Mouse (Mus musculus): ENCODE measurements around the gene Tpmt.

DNA sequence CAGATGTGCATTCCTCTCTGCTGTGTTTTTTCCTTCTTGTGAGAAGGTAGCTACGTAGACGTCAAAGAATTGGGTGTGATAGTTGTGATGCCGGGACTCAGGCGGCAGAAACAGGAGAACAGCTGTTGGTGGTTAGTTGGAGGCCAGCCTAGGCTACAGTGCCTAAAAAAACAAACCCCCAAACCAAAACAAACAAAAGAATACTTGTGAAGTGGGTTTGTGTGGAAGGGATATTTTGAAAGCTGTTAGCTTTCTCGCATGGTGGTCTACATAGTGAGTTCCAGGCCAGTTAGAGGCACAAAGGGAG is 29.4 kb downstream of the Tpmt start:
- TF ChIP-seq TCF12 (IDR thresholded peaks at IDR 0.05; ENCODE audit: insufficient read depth, poor library complexity, severe bottlenecking) (no peak), TCF3 (IDR thresholded peaks at IDR 0.05; ENCODE audit: insufficient read length, low read depth) (no peak), MYOG (IDR thresholded peaks at IDR 0.05; ENCODE audit: control insufficient read depth in 1 of 3, insufficient read depth in 1 of 3, insufficient read length in 2 of 3, low read depth in 2 of 3) (peak in 2 of 3 experiments; percentile 10 to 15), POLR2A (IDR thresholded peaks at IDR 0.05; ENCODE audit: insufficient read length, low read depth) (no peak), POLR2AphosphoS2 (IDR thresholded peaks at IDR 0.05; ENCODE audit: insufficient read length, low read depth) (no peak), REST (IDR thresholded peaks at IDR 0.05; ENCODE audit: insufficient read depth, insufficient read length) (no peak), CEBPB (IDR thresholded peaks at IDR 0.05; ENCODE audit: insufficient read depth, poor library complexity, severe bottlenecking) (no peak)

Data from myocyte (in vitro differentiated cells).